Mouse (Mus musculus): ENCODE results near the gene Slc2a5. TPM values are rescaled to one million over a fixed set of nuclear protein-coding genes. Genes with fewer than 3 reads are reported as not detected.

The Slc2a5 gene
- total and polyA plus RNA-seq, 3 experiments, result 0.58 to 4.9 TPM; not detected in 1

- peaks cover 0 to 6% of the 10 kb centered on the region in 2 experiments; a peak in 2 of 4 replicates for H3K36me3 ChIP-seq (ENCODE audit: control insufficient read depth in 1 of 2, insufficient read depth in 2 of 2, low read length in 2 of 2)
- DNase-seq (ENCODE audit: low read depth, low spot score), result no peak
- TF ChIP-seq RCOR1 (IDR thresholded peaks at IDR 0.05; ENCODE audit: low read depth, low read length) (no peak), TAL1 (IDR thresholded peaks at IDR 0.05; ENCODE audit: low read length) (no peak), MEF2A (IDR thresholded peaks at IDR 0.05; ENCODE audit: extremely low read depth, insufficient replicate concordance, low read depth, low read length, poor library complexity, severe bottlenecking) (no peak), EP300 (IDR thresholded peaks at IDR 0.05; ENCODE audit: low read depth in 1 of 2, low read length in 2 of 2) (no peak), USF2 (IDR thresholded peaks at IDR 0.05; ENCODE audit: borderline replicate concordance in 1 of 2, insufficient read depth in 1 of 2, low read depth in 1 of 2, low read length in 2 of 2) (no peak), ZNF384 (IDR thresholded peaks at IDR 0.05; ENCODE audit: low read depth, low read length) (no peak), RAD21 (IDR thresholded peaks at IDR 0.05; ENCODE audit: low read depth, low read length) (no peak), HCFC1 (IDR thresholded peaks at IDR 0.05; ENCODE audit: low read depth, low read length) (no peak), MXI1 (IDR thresholded peaks at IDR 0.05; ENCODE audit: low read depth, low read length) (no peak), USF1 (IDR thresholded peaks at IDR 0.05; ENCODE audit: low read depth, low read length) (no peak), CHD2 (IDR thresholded peaks at IDR 0.05; ENCODE audit: low read length) (no peak), MAX (IDR thresholded peaks at IDR 0.05; ENCODE audit: low read length) (no peak), ETS1 (IDR thresholded peaks at IDR 0.05; ENCODE audit: low read depth, low read length) (no peak), ZMIZ1 (IDR thresholded peaks at IDR 0.05; ENCODE audit: low read depth, low read length) (no peak), NELFE (IDR thresholded peaks at IDR 0.05; ENCODE audit: low read depth, low read length) (no peak)
- H3K4me1 ChIP-seq (ENCODE audit: control insufficient read depth in 1 of 2, insufficient read depth in 2 of 2, low read length in 2 of 2), result peaks cover 2 to 10% of the 10 kb centered on the region in 2 experiments; a peak in 2 of 4 replicates
- H3K4me3 ChIP-seq (ENCODE audit: control insufficient read depth in 1 of 2, insufficient read depth in 1 of 2, low read depth in 2 of 2, low read length in 2 of 2), result no peak overlapping the region
- H3K79me2 ChIP-seq (ENCODE audit: control insufficient read depth, insufficient read depth, low read length, poor library complexity), result no peaks in the 10 kb centered on the region
- no peak overlapping the region for H3K27ac ChIP-seq (ENCODE audit: control insufficient read depth, low read depth, low read length)
- H3K9me3 ChIP-seq (replicated peaks; ENCODE audit: insufficient read depth, low read length), result no peaks in the 10 kb centered on the region
- no peaks in the 10 kb centered on the region for H3K27me3 ChIP-seq (ENCODE audit: control insufficient read depth in 1 of 2, insufficient read depth in 2 of 2, low read length in 2 of 2)
- H3K9ac ChIP-seq (ENCODE audit: control insufficient read depth, low read depth, low read length, poor library complexity, severe bottlenecking), result no peak overlapping the region
Measured at GRCm38 (mm10) chr4:150140346-150140745, 21.3 kb downstream of the Slc2a5 start.

GRCm38 (mm10) chr4:150144242-150144641 is 25.2 kb downstream of the Slc2a5 start:
- H3K27me3 ChIP-seq (ENCODE audit: control insufficient read depth in 1 of 2, insufficient read depth in 2 of 2, low read length in 2 of 2), result no peaks in the 10 kb centered on the region

More at GRCm38 (mm10) chr4:150144242-150144641, 25.2 kb downstream of the Slc2a5 start:
- DNase-seq (ENCODE audit: low read depth, low spot score), result no peak
- TF ChIP-seq MEF2A (IDR thresholded peaks at IDR 0.05; ENCODE audit: extremely low read depth, insufficient replicate concordance, low read depth, low read length, poor library complexity, severe bottlenecking) (no peak), UBTF (IDR thresholded peaks at IDR 0.05; ENCODE audit: borderline replicate concordance, insufficient read depth, low read depth, low read length) (no peak), POLR2AphosphoS2 (IDR thresholded peaks at IDR 0.05; ENCODE audit: low read length) (no peak), ETS1 (IDR thresholded peaks at IDR 0.05; ENCODE audit: low read depth, low read length) (no peak), ZC3H11A (IDR thresholded peaks at IDR 0.05; ENCODE audit: low read depth, low read length) (no peak), GABPA (IDR thresholded peaks at IDR 0.05; ENCODE audit: low read depth, low read length) (no peak), MAZ (IDR thresholded peaks at IDR 0.05; ENCODE audit: low read depth, low read length) (no peak)
- Histone ChIP-seq H3K4me3 (ENCODE audit: control insufficient read depth in 1 of 2, insufficient read depth in 1 of 2, low read depth in 2 of 2, low read length in 2 of 2) (no peak overlapping the region), H3K4me1 (ENCODE audit: control insufficient read depth in 1 of 2, insufficient read depth in 2 of 2, low read length in 2 of 2) (peaks cover 0 to under 1% of the 10 kb centered on the region in 2 experiments; a peak in 1 of 4 replicates), H3K27ac (ENCODE audit: control insufficient read depth, low read depth, low read length) (no peak overlapping the region), H3K79me2 (ENCODE audit: control insufficient read depth, insufficient read depth, low read length, poor library complexity) (no peaks in the 10 kb centered on the region), H3K9me3 (replicated peaks; ENCODE audit: insufficient read depth, low read length) (no peaks in the 10 kb centered on the region), H3K36me3 (ENCODE audit: control insufficient read depth in 1 of 2, insufficient read depth in 2 of 2, low read length in 2 of 2) (no peaks in the 10 kb centered on the region), H3K9ac (ENCODE audit: control insufficient read depth, low read depth, low read length, poor library complexity, severe bottlenecking) (no peak overlapping the region)

Measured in MEL (cell line).